Mouse (Mus musculus) right cerebral cortex, postnatal 14 days (tissue): ENCODE measurements around the gene Pknox1.

Experiments
- DNase-seq: peaks from one replicate; pipeline ENCODE4 v3.0.0; 2022

The Pknox1 gene

DNA sequence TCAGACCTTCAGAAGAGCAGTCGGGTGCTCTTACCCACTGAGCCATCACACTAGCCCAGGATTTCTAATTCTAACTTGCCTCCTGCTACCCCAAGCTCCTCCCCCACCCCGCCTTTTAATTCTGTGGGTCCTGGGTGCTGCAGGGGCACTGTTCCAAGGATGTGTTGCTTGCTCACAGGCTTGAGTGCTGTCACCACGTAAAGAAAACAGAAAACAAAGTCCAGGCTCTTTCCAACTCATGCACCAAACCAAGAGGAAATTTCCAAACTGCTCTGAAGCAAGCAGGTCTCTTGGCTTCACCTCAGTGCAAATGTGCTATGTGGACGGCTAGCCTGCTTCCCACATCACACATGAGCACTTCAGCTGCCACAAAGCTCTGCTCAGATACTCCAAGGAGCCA, 90.8 kb downstream of the Pknox1 start:
- DNase-seq, result no peak

DNA sequence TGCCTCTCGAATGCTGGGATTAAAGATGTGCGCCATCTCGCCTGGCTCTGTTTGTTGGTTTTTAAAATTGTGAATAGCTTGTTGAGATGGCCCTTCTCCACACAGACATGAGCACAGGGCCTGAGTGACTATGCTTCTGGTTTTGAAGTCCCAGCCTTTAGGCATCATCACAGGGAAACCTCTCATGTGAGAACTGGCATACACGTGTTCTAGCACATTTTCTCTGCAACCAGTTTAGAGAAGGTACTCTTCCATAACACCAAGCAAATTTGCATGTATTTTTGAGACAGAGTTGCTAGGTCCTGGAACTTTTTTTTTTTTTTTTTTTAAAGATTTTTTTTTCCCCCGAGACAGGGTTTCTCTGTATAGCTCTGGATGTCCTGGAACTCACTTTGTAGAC, 92.1 kb downstream of the Pknox1 start:
- DNase-seq, result no peak
